Mouse (Mus musculus) MEL (cell line): Measurements from ENCODE around the gene Gpd1. TPM values are rescaled to one million over a fixed set of nuclear protein-coding genes. Genes with fewer than 3 reads are reported as not detected.
"Not testable (repeated sequence)": the region's sequence is repeated elsewhere in the genome, so short reads cannot be mapped to it uniquely, and the experiment has no call there.

ENCODE experiments used
- DNase-seq: peaks from one replicate; pipeline ENCODE4 v3.0.0; 2011; ENCODE audit warnings: low read depth, low spot score
- H3K27ac ChIP-seq: 2 replicates; pipeline ENCODE4 v1.5.1; 2012; ENCODE audit warnings: low read depth, mild to moderate bottlenecking, control low read depth, low read length, moderate library complexity; ENCODE audit not compliant: control insufficient read depth
- H3K27me3 ChIP-seq, 2 experiments: fragments of 150-350 bp in 1 of 2; sonication (generic) in 1 of 2; 2 replicates each; pipeline ENCODE4 v1.6.1; 2012; ENCODE audit warnings: low read length in 2 of 2, mild to moderate bottlenecking in 2 of 2, improper control_type of control experiment in 1 of 2, moderate library complexity in 1 of 2; ENCODE audit not compliant: insufficient read depth in 2 of 2, control insufficient read depth in 1 of 2
- H3K36me3 ChIP-seq, 2 experiments: 2 replicates each; pipeline ENCODE4 v1.6.1; 2012 to 2014; ENCODE audit warnings: low read length in 2 of 2, improper control_type of control experiment in 1 of 2, inconsistent platforms in 1 of 2, mild to moderate bottlenecking in 1 of 2; ENCODE audit not compliant: insufficient read depth in 2 of 2, control insufficient read depth in 1 of 2
- H3K4me1 ChIP-seq, 2 experiments: fragments of 150-350 bp in 1 of 2; sonication (generic) in 1 of 2; 2 replicates each; pipeline ENCODE4 v1.6.1; 2012; ENCODE audit warnings: low read length in 2 of 2, improper control_type of control experiment in 1 of 2, mild to moderate bottlenecking in 1 of 2; ENCODE audit not compliant: insufficient read depth in 2 of 2, control insufficient read depth in 1 of 2
- H3K4me3 ChIP-seq, 2 experiments: fragments of 150-350 bp in 1 of 2; sonication (generic) in 1 of 2; 2 replicates each; pipeline ENCODE4 v1.5.1; 2012; ENCODE audit warnings: low read depth in 2 of 2, low read length in 2 of 2, mild to moderate bottlenecking in 2 of 2, moderate library complexity in 2 of 2, control low read depth in 1 of 2, improper control_type of control experiment in 1 of 2; ENCODE audit not compliant: control insufficient read depth in 1 of 2, insufficient read depth in 1 of 2
- H3K79me2 ChIP-seq: 2 replicates; pipeline ENCODE4 v1.6.1; 2012; ENCODE audit warnings: mild to moderate bottlenecking, low read length, moderate library complexity; ENCODE audit not compliant: control insufficient read depth, poor library complexity, insufficient read depth
- H3K9ac ChIP-seq: 2 replicates; pipeline ENCODE4 v1.6.1; 2012; ENCODE audit warnings: low read depth, mild to moderate bottlenecking, control low read depth, low read length, moderate library complexity; ENCODE audit not compliant: control insufficient read depth, poor library complexity, severe bottlenecking
- H3K9me3 ChIP-seq: fragments of 150-350 bp; sonication (generic); replicated peaks from 2 replicates; pipeline ENCODE4 v1.6.1; 2012; ENCODE audit warnings: mild to moderate bottlenecking, low read length, improper control_type of control experiment, moderate library complexity; ENCODE audit not compliant: insufficient read depth
- CHD2 ChIP-seq: IDR thresholded peaks from 2 replicates; pipeline ENCODE4 v1.6.1; 2011; ENCODE audit warnings: low read length, improper control_type of control experiment
- CTCF ChIP-seq, 3 experiments: IDR thresholded peaks in 2 of 3; conservative IDR thresholded peaks in 1 of 3; 2 replicates each; pipeline ENCODE4 v1.5.1; 2011 to 2012; ENCODE audit warnings: low read length in 3 of 3, low read depth in 2 of 3, mild to moderate bottlenecking in 2 of 3, improper control_type of control experiment in 1 of 3, inconsistent platforms in 1 of 3, mixed read lengths in 1 of 3, moderate library complexity in 1 of 3; ENCODE audit not compliant: control insufficient read depth in 1 of 3, insufficient read depth in 1 of 3, poor library complexity in 1 of 3, severe bottlenecking in 1 of 3
- E2F4 ChIP-seq: IDR thresholded peaks from 2 replicates; pipeline ENCODE4 v1.6.1; 2011; ENCODE audit warnings: low read depth, low read length, improper control_type of control experiment, borderline replicate concordance
- ELF1 ChIP-seq: IDR thresholded peaks from 2 replicates; pipeline ENCODE4 v1.6.1; 2014; ENCODE audit warnings: low read depth, mild to moderate bottlenecking, inconsistent platforms, low read length, improper control_type of control experiment, moderate library complexity
- GABPA ChIP-seq: IDR thresholded peaks from 2 replicates; pipeline ENCODE4 v1.6.1; 2012; ENCODE audit warnings: low read depth, mild to moderate bottlenecking, inconsistent platforms, low read length, improper control_type of control experiment, moderate library complexity
- KAT2A ChIP-seq: conservative IDR thresholded peaks from 2 replicates; pipeline ENCODE4 v1.6.1; 2012; ENCODE audit warnings: low read depth, low read length, improper control_type of control experiment, inconsistent platforms
- MEF2A ChIP-seq: IDR thresholded peaks from 2 replicates; pipeline ENCODE4 v1.6.1; 2014; ENCODE audit warnings: low read depth, mild to moderate bottlenecking, inconsistent platforms, low read length, improper control_type of control experiment; ENCODE audit not compliant: poor library complexity, insufficient replicate concordance, severe bottlenecking; ENCODE audit errors: extremely low read depth
- MXI1 ChIP-seq: IDR thresholded peaks from 2 replicates; pipeline ENCODE4 v1.6.1; 2011; ENCODE audit warnings: mild to moderate bottlenecking, low read depth, low read length, improper control_type of control experiment
- MYB ChIP-seq: IDR thresholded peaks from 2 replicates; pipeline ENCODE4 v1.6.1; 2011; ENCODE audit warnings: mild to moderate bottlenecking, low read depth, low read length, improper control_type of control experiment
- NELFE ChIP-seq: IDR thresholded peaks from 2 replicates; pipeline ENCODE4 v1.6.1; 2011; ENCODE audit warnings: low read depth, low read length, improper control_type of control experiment
- NRF1 ChIP-seq: IDR thresholded peaks from 2 replicates; pipeline ENCODE4 v1.6.1; 2014; ENCODE audit warnings: low read depth, mild to moderate bottlenecking, inconsistent platforms, low read length, improper control_type of control experiment, moderate library complexity; ENCODE audit not compliant: poor library complexity, insufficient read depth, severe bottlenecking
- POLR2AphosphoS2 ChIP-seq: IDR thresholded peaks from 2 replicates; pipeline ENCODE4 v1.6.1; 2011; ENCODE audit warnings: low read length, improper control_type of control experiment
- RAD21 ChIP-seq: IDR thresholded peaks from 2 replicates; pipeline ENCODE4 v1.6.1; 2011; ENCODE audit warnings: mild to moderate bottlenecking, low read depth, low read length, improper control_type of control experiment
- SIN3A ChIP-seq: IDR thresholded peaks from 2 replicates; pipeline ENCODE4 v1.6.1; 2012; ENCODE audit warnings: low read length, improper control_type of control experiment, inconsistent platforms
- SMC3 ChIP-seq: IDR thresholded peaks from 2 replicates; pipeline ENCODE4 v1.6.1; 2011; ENCODE audit warnings: low read depth, low read length, improper control_type of control experiment
- TAL1 ChIP-seq: IDR thresholded peaks from 2 replicates; pipeline ENCODE4 v1.6.1; 2012; ENCODE audit warnings: mild to moderate bottlenecking, inconsistent platforms, low read length, moderate library complexity, mixed read lengths
- TBP ChIP-seq: IDR thresholded peaks from 2 replicates; pipeline ENCODE4 v1.8.0; 2011; ENCODE audit warnings: low read depth, low read length, improper control_type of control experiment
- TCF12 ChIP-seq: IDR thresholded peaks from 2 replicates; pipeline ENCODE4 v1.6.1; 2014; ENCODE audit warnings: low read depth, mild to moderate bottlenecking, inconsistent platforms, low read length, improper control_type of control experiment, moderate library complexity
- ZKSCAN1 ChIP-seq: IDR thresholded peaks from 2 replicates; pipeline ENCODE4 v1.6.1; 2012; ENCODE audit warnings: low read depth, mild to moderate bottlenecking, inconsistent platforms, low read length, improper control_type of control experiment, moderate library complexity
- ZMIZ1 ChIP-seq: IDR thresholded peaks from 2 replicates; pipeline ENCODE4 v1.6.1; 2012; ENCODE audit warnings: low read depth, mild to moderate bottlenecking, inconsistent platforms, low read length, improper control_type of control experiment, moderate library complexity
- ZNF384 ChIP-seq: IDR thresholded peaks from 2 replicates; pipeline ENCODE4 v1.6.1; 2012; ENCODE audit warnings: low read depth, mild to moderate bottlenecking, inconsistent platforms, low read length, improper control_type of control experiment
- polyA plus RNA-seq, 2 experiments: library from polyadenylated mRNA; stranded (reverse) in 1 of 2; unstranded in 1 of 2; fragments of >175 nt in 1 of 2; fragments of >200 nt in 1 of 2; gene quantifications; 2 replicates each; pipeline versions ENCODE4 v1.2.1 to v1.2.4; 2012; ENCODE audit warnings: low replicate concordance in 2 of 2, low read depth in 1 of 2; ENCODE audit not compliant: insufficient read length in 2 of 2, insufficient read depth in 1 of 2, missing spikeins in 1 of 2
- total RNA-seq: library from RNA; depleted of rRNA; stranded (reverse); fragments of 300-350 nt; gene quantifications from 2 replicates; pipeline ENCODE4 v1.2.3, GENCODE M21; 2012

The Gpd1 gene
- total and polyA plus RNA-seq, 3 experiments: 0.23 to 0.52 TPM; not detected in 1

- not testable (repeated sequence) for DNase-seq, H3K27ac ChIP-seq, H3K4me3 ChIP-seq, H3K9me3 ChIP-seq, H3K9ac ChIP-seq, H3K36me3 ChIP-seq, H3K27me3 ChIP-seq
- peaks cover 0 to 15% of the 10 kb centered on the region in 2 experiments; a peak in 2 of 4 replicates for H3K4me1 ChIP-seq
- peak; percentile 68; the same call in 1 of the 2 replicates for TF ChIP-seq ZNF384
- peaks cover 13% of the 10 kb centered on the region for H3K79me2 ChIP-seq
Measured at GRCm38 (mm10) chr15:99727039-99727438, 9.7 kb downstream of the Gpd1 start.

GRCm38 (mm10) chr15:99727525-99727924 lies 10.2 kb downstream of the Gpd1 start:
- no peaks in the 10 kb centered on the region for H3K9me3 ChIP-seq
- H3K36me3 ChIP-seq: peaks cover 6 to 10% of the 10 kb centered on the region in 2 experiments
- peaks cover 13% of the 10 kb centered on the region for H3K79me2 ChIP-seq
- H3K4me3 ChIP-seq: no peak overlapping the region
- no peaks in the 10 kb centered on the region for H3K27me3 ChIP-seq
- no peak overlapping the region for H3K9ac ChIP-seq
- no peak overlapping the region for H3K27ac ChIP-seq
- peaks cover 0 to 15% of the 10 kb centered on the region in 2 experiments; a peak in 2 of 4 replicates for H3K4me1 ChIP-seq
- no peak for DNase-seq
- no peak for TF ChIP-seq TCF12

GRCm38 (mm10) chr15:99728211-99728610 lies 10.9 kb downstream of the Gpd1 start:
- Histone ChIP-seq H3K27ac (no peak overlapping the region), H3K79me2 (peaks cover 13% of the 10 kb centered on the region), H3K4me1 (peaks cover 0 to 15% of the 10 kb centered on the region in 2 experiments; a peak in 2 of 4 replicates), H3K9ac (no peak overlapping the region), H3K27me3 (no peaks in the 10 kb centered on the region), H3K4me3 (no peak overlapping the region), H3K9me3 (no peaks in the 10 kb centered on the region), H3K36me3 (peaks cover 6 to 10% of the 10 kb centered on the region in 2 experiments)
- TF ChIP-seq CHD2: no peak
- TF ChIP-seq POLR2AphosphoS2: no peak
- no peak for TF ChIP-seq TAL1
- no peak for TF ChIP-seq E2F4
- no peak for TF ChIP-seq RAD21
- no peak for TF ChIP-seq NELFE
- no peak for TF ChIP-seq MEF2A
- no peak for TF ChIP-seq TBP
- TF ChIP-seq NRF1: no peak
- no peak for TF ChIP-seq SIN3A
- TF ChIP-seq CTCF (IDR thresholded peaks at IDR 0.05 in 2 of 3, conservative IDR thresholded peaks at IDR 0.05 in 1 of 3; ENCODE audit: control insufficient read depth in 1 of 3, insufficient read depth in 1 of 3, low read depth in 2 of 3, low read length in 3 of 3, poor library complexity in 1 of 3, severe bottlenecking in 1 of 3): no peak
- TF ChIP-seq MXI1: no peak
- TF ChIP-seq ZKSCAN1: no peak
- TF ChIP-seq KAT2A: no peak
- no peak for TF ChIP-seq SMC3
- TF ChIP-seq ELF1: no peak
- no peak for TF ChIP-seq MYB
- TF ChIP-seq GABPA: no peak
- TF ChIP-seq ZMIZ1: no peak
- no peak for TF ChIP-seq ZNF384
- DNase-seq: no peak
